Mouse (Mus musculus): ENCODE data around the gene Cmip.

DNA sequence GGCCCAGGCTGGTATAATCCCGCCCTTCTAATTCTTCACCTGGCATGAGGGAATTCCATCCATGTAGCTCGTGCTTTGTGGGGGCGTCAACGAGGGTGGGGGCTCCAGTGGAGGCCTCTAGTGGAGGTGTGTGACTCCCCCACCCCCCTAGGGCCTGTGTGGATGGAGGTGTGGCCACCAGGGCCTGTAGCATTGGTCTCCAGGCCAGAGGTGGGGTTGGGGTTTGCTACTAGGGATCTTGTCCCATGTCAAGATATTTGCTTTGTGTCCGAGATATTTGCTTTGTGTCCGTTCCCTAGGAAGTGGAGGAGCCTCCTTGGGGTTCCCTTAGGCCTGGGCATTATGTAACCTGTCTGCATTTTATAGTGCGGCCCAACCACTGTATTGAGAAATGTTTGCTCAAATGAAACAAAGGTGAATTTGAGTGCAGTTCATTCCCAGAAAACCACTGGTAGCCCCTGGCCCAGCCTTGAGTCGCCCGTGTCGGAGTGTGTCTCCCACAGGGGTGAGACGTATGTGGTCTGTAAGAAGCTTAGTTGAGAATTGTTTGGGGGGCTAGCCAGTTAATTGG lies 2.7 kb downstream of the Cmip start:
- TF ChIP-seq CTCF (conservative IDR thresholded peaks at IDR 0.05; ENCODE audit: insufficient read depth, insufficient read length, low read depth, low read length) (no peak), POLR2A (IDR thresholded peaks at IDR 0.05; ENCODE audit: low read depth, low read length) (no peak)
